Mouse (Mus musculus) lung, postnatal 0 days (tissue): ENCODE results near the gene Txndc8.

Experiments
- CTCF ChIP-seq: IDR thresholded peaks from 2 replicates; pipeline ENCODE4 v1.5.1; 2016; ENCODE audit warnings: antibody characterized with exemption, mild to moderate bottlenecking
- EP300 ChIP-seq: IDR thresholded peaks from 2 replicates; pipeline ENCODE4 v1.6.1; 2016; ENCODE audit warnings: antibody characterized with exemption, mild to moderate bottlenecking, control low read depth

GRCm38 (mm10) chr4:58009024-58009423 is at the start of gene Txndc8:
- TF ChIP-seq CTCF (no peak), EP300 (no peak)
